Comparison of ENCODE assay signal across 17 mouse cellular contexts in genomic region chr10:117451396-117452185, GRCm38 (mm10).
DNase-seq lines count a peak whose midpoint lies in the region; ATAC-seq and TF ChIP-seq lines count a peak whose summit lies in the region.
"Had no signal": no experiment of that assay in that cellular context is flagged by ENCODE, and none has a peak within 500 bp of the region (broad histone marks: within the 10 kb centered on the region; RNA-seq: fewer than 3 reads in every experiment).

No protein-coding gene starts in this region.

- H3K9ac ChIP-seq in heart, embryonic 15.5 days: no peak overlapping the region
- H3K9ac ChIP-seq in liver, embryonic 11.5 days (ENCODE audit: low read depth, low read length): no peak overlapping the region
- no peak overlapping the region for H3K9ac ChIP-seq in liver, embryonic 12.5 days
- H3K9ac ChIP-seq: embryonic facial prominence, embryonic 12.5 days; hindbrain, embryonic 13.5 days had no signal

- H3K4me3 ChIP-seq in heart, embryonic 15.5 days: no peak overlapping the region
- H3K4me3 ChIP-seq in small intestine, adult 2 months (ENCODE audit: low read depth, low read length): no peak overlapping the region
- H3K4me3 ChIP-seq in liver, embryonic 11.5 days (ENCODE audit: low read depth, low read length): no peak overlapping the region
- H3K4me3 ChIP-seq in liver, embryonic 12.5 days: no peak overlapping the region
- H3K4me3 ChIP-seq: embryonic facial prominence, embryonic 12.5 days; hindbrain, embryonic 13.5 days had no signal

- TF ChIP-seq POLR2A in small intestine, adult 2 months (IDR thresholded peaks at IDR 0.05; ENCODE audit: low read depth, low read length): no peak

- H3K4me2 ChIP-seq in heart, embryonic 15.5 days: no peak overlapping the region
- no peak overlapping the region for H3K4me2 ChIP-seq in liver, embryonic 11.5 days
- no peak overlapping the region for H3K4me2 ChIP-seq in liver, embryonic 12.5 days
- H3K4me2 ChIP-seq: embryonic facial prominence, embryonic 12.5 days; hindbrain, embryonic 13.5 days had no signal

- WGBS in heart, embryonic 15.5 days: 87% methylated on average over 9 of the region's 9 CpGs
- 85% methylated on average over 9 of the region's 9 CpGs for WGBS in small intestine, adult 2 months
- WGBS in liver, embryonic 11.5 days: 81% methylated on average over 9 of the region's 9 CpGs
- 74% methylated on average over 9 of the region's 9 CpGs for WGBS in liver, embryonic 12.5 days (ENCODE audit: insufficient replicate concordance)

- peak; percentile 9; the same call in 1 of the 2 replicates for ATAC-seq in heart, embryonic 15.5 days (replicated peaks; ENCODE audit: insufficient number of reproducible peaks, insufficient read depth, low FRiP score, low read depth)
- ATAC-seq in liver, embryonic 11.5 days (replicated peaks; ENCODE audit: low FRiP score): no peak
- ATAC-seq in liver, embryonic 12.5 days: no peak
- ATAC-seq: forebrain, embryonic 16.5 days; hindbrain, postnatal 0 days; Patski had no signal

- peak overlapping the region; percentile 34; the same call in 1 of the 2 replicates for H3K27ac ChIP-seq in heart, embryonic 15.5 days
- H3K27ac ChIP-seq in small intestine, adult 2 months (ENCODE audit: insufficient read depth, low read depth, low read length): peak overlapping the region; percentile 62
- no peak overlapping the region for H3K27ac ChIP-seq in liver, embryonic 11.5 days (ENCODE audit: low read depth, low read length)
- H3K27ac ChIP-seq in liver, embryonic 12.5 days: no peak overlapping the region
- H3K27ac ChIP-seq: embryonic facial prominence, embryonic 12.5 days; hindbrain, embryonic 13.5 days; hindbrain, postnatal 0 days had no signal

- H3K4me1 ChIP-seq in heart, embryonic 15.5 days (replicated peaks): 0 out of 2 replicates have a peak, but pooled peaks cover 5% of the 10 kb centered on the region
- peaks cover 33% of the 10 kb centered on the region; the same call in 1 of the 2 replicates for H3K4me1 ChIP-seq in small intestine, adult 2 months (ENCODE audit: control insufficient read depth, insufficient read depth, insufficient read length, low read length)
- peaks cover 8% of the 10 kb centered on the region for H3K4me1 ChIP-seq in liver, embryonic 11.5 days (replicated peaks; ENCODE audit: control insufficient read depth, insufficient read depth, low read length)
- H3K4me1 ChIP-seq in liver, embryonic 12.5 days: peaks cover 13% of the 10 kb centered on the region
- H3K4me1 ChIP-seq: embryonic facial prominence, embryonic 12.5 days had no signal

- no peaks in the 10 kb centered on the region for H3K27me3 ChIP-seq in heart, embryonic 15.5 days
- H3K27me3 ChIP-seq in small intestine, adult 2 months (ENCODE audit: control insufficient read depth, insufficient read depth, low read length): no peaks in the 10 kb centered on the region
- no peaks in the 10 kb centered on the region for H3K27me3 ChIP-seq in liver, embryonic 11.5 days (replicated peaks; ENCODE audit: control insufficient read depth, insufficient read depth, low read length)
- H3K27me3 ChIP-seq in liver, embryonic 12.5 days (replicated peaks): no peaks in the 10 kb centered on the region
- H3K27me3 ChIP-seq: embryonic facial prominence, embryonic 12.5 days; hindbrain, embryonic 13.5 days; Patski had no signal

- peak; percentile 74 for DNase-seq in heart, adult 11 months
- DNase-seq in heart, adult 9 months (ENCODE audit: low spot score in 2 of 2): no peak
- no peak for DNase-seq in heart, postnatal 36 days
- peak; percentile 94 for DNase-seq in adipocyte (ENCODE audit: low spot score)
- DNase-seq in liver, embryonic 11.5 days (ENCODE audit: low spot score): no peak
- DNase-seq: adrenal gland, postnatal 25 days; cerebellum, adult 2 months; cerebellum, postnatal 10 days; gastrocnemius, postnatal 10 days had no signal

- no peaks in the 10 kb centered on the region for H3K9me3 ChIP-seq in heart, embryonic 15.5 days (replicated peaks)
- no peaks in the 10 kb centered on the region for H3K9me3 ChIP-seq in liver, embryonic 11.5 days (ENCODE audit: control insufficient read depth, low read length)
- H3K9me3 ChIP-seq in liver, embryonic 12.5 days (replicated peaks): no peaks in the 10 kb centered on the region
- H3K9me3 ChIP-seq: embryonic facial prominence, embryonic 12.5 days; hindbrain, embryonic 13.5 days had no signal

- intact Hi-C loops in heart, postnatal 36 days (cut with DNase I): no loop called here

- TF ChIP-seq CTCF in small intestine, adult 2 months (IDR thresholded peaks at IDR 0.05; ENCODE audit: extremely low read depth, insufficient read length, insufficient replicate concordance, low read depth, low read length): no peak

- H3K36me3 ChIP-seq in heart, embryonic 15.5 days: no peaks in the 10 kb centered on the region
- H3K36me3 ChIP-seq in small intestine, adult 2 months (ENCODE audit: control insufficient read depth, insufficient read depth, low read length): no peaks in the 10 kb centered on the region
- H3K36me3 ChIP-seq in liver, embryonic 11.5 days (ENCODE audit: control insufficient read depth, insufficient read depth, low read length): no peaks in the 10 kb centered on the region
- no peaks in the 10 kb centered on the region for H3K36me3 ChIP-seq in liver, embryonic 12.5 days
- H3K36me3 ChIP-seq: embryonic facial prominence, embryonic 12.5 days; hindbrain, embryonic 13.5 days had no signal

Comparison
In these comparisons a context has a peak if more than half of its experiments do, and no peak if none do; other contexts are left out.
1. DNase-seq: peak in heart, adult 11 months (single experiment) and adipocyte (single experiment); none in heart, adult 9 months (0 of 2), heart, postnatal 36 days (0 of 2) and liver, embryonic 11.5 days (single experiment).
2. H3K27ac ChIP-seq: peak in heart, embryonic 15.5 days (single experiment) and small intestine, adult 2 months (single experiment); none in liver, embryonic 11.5 days (single experiment) and liver, embryonic 12.5 days (single experiment).